Mouse (Mus musculus): Measurements from ENCODE around the gene Hoxa6.

The Hoxa6 gene

GRCm38 (mm10) chr6:52241001-52241621, 32.6 kb upstream of the Hoxa6 start:
- DNase-seq (ENCODE audit: low spot score in 2 of 2), result no peak

- DNase-seq (ENCODE audit: low spot score in 2 of 2), result peak in 1 of 2 experiments; percentile 68
Measured at GRCm38 (mm10) chr6:52240389-52241000, 32.0 kb upstream of the Hoxa6 start, which contains the start of gene Hoxa10. Gene Hoxa10 (minus strand): TSS chr6:52240854.

- DNase-seq (ENCODE audit: low spot score in 2 of 2), result no peak
Measured at GRCm38 (mm10) chr6:52239625-52240388, 31.3 kb upstream of the Hoxa6 start.

GRCm38 (mm10) chr6:52238976-52239375, 30.5 kb upstream of the Hoxa6 start:
- DNase-seq (ENCODE audit: low spot score in 2 of 2), result no peak

GRCm38 (mm10) chr6:52238155-52238545, 29.6 kb upstream of the Hoxa6 start:
- DNase-seq (ENCODE audit: low spot score in 2 of 2), result no peak

- no peak for DNase-seq (ENCODE audit: low spot score in 2 of 2)
Measured at GRCm38 (mm10) chr6:52237346-52238154, 29.0 kb upstream of the Hoxa6 start.

- no peak for DNase-seq (ENCODE audit: low spot score in 2 of 2)
Measured at GRCm38 (mm10) chr6:52236806-52237205, 28.3 kb upstream of the Hoxa6 start.

- no peak for DNase-seq (ENCODE audit: low spot score in 2 of 2)
Measured at GRCm38 (mm10) chr6:52235866-52236265, 27.3 kb upstream of the Hoxa6 start.

- DNase-seq (ENCODE audit: low spot score in 2 of 2), result no peak
Measured at GRCm38 (mm10) chr6:52235267-52235666, 26.7 kb upstream of the Hoxa6 start.

- no peak for DNase-seq (ENCODE audit: low spot score in 2 of 2)
Measured at GRCm38 (mm10) chr6:52234428-52235140, 26.1 kb upstream of the Hoxa6 start.

- DNase-seq (ENCODE audit: low spot score in 2 of 2), result no peak
Measured at GRCm38 (mm10) chr6:52233546-52234427, 25.3 kb upstream of the Hoxa6 start.

GRCm38 (mm10) chr6:52232984-52233545, 24.5 kb upstream of the Hoxa6 start:
- no peak for DNase-seq (ENCODE audit: low spot score in 2 of 2)

GRCm38 (mm10) chr6:52232568-52232965, 24.0 kb upstream of the Hoxa6 start:
- DNase-seq (ENCODE audit: low spot score in 2 of 2), result no peak

- no peak for DNase-seq (ENCODE audit: low spot score in 2 of 2)
Measured at GRCm38 (mm10) chr6:52231885-52232567, 23.5 kb upstream of the Hoxa6 start.

- DNase-seq (ENCODE audit: low spot score in 2 of 2), result no peak
Measured at GRCm38 (mm10) chr6:52230516-52231165, 22.1 kb upstream of the Hoxa6 start, which contains the start of gene Hoxa9. Gene Hoxa9 (minus strand): TSS chr6:52231089.

- DNase-seq (ENCODE audit: low spot score in 2 of 2), result no peak
Measured at GRCm38 (mm10) chr6:52229558-52230416, 21.3 kb upstream of the Hoxa6 start.
